ENCODE assay signal across 24 mouse cellular contexts in the genomic region with DNA sequence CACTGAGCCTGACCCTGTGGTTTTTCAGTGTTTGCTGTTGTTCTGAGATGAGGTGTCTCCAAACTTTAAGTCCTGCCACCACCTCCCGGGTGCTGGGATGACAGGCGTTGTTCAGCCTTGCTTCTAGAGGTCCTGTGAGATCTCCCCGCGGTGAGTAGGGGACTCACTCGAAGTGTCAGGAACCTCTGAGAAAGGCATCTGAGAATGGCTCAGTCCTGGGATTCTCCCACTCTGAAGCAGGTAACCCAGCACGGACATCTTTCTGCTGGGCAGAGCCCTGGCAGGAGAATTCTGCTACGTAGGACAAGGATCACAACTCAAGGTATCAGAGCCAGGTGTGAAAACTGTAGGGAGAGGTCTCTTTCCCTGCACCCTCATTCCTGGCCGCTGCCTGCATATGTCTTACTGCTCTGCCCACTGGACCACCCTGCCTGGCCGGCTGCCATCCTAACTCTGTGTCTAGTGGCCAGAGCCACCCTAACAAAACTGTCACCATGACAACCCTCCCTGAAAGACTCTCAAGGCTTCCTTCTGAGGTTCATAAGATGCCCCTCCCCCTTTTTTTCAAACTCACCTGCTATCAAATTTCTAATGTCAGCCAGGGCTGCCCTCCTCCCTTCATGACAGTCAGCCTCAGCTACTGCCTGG.
"Had no signal": no experiment of that assay in that cellular context is flagged by ENCODE, and none has a peak within 500 bp of the region (broad histone marks: within the 10 kb centered on the region; RNA-seq: fewer than 3 reads in every experiment).

No protein-coding gene starts in this region.

- H3K9me3 ChIP-seq: heart, embryonic 13.5 days; heart, embryonic 15.5 days; hindbrain, embryonic 10.5 days; hindbrain, embryonic 12.5 days; kidney, embryonic 15.5 days; limb, embryonic 13.5 days; limb, embryonic 15.5 days; liver, embryonic 12.5 days had no signal

- DNase-seq: gastrocnemius, adult 2 months; gastrocnemius, postnatal 10 days; gastrocnemius, postnatal 25 days; heart, adult 2 months; heart, postnatal 14 days; kidney, adult 11 months; kidney, adult 2 months; kidney, postnatal 14 days; kidney, postnatal 36 days; layer of hippocampus, adult 9-11 months; layer of hippocampus, postnatal 36 days; left cerebral cortex, postnatal 4 days had no signal

- H3K27me3 ChIP-seq: heart, embryonic 15.5 days; hindbrain, embryonic 12.5 days; kidney, embryonic 15.5 days; limb, embryonic 13.5 days; limb, embryonic 15.5 days; liver, embryonic 12.5 days had no signal

- H3K27ac ChIP-seq: gastrocnemius, adult 2 months; heart, adult 2 months; heart, embryonic 13.5 days; heart, embryonic 15.5 days; hindbrain, embryonic 10.5 days; hindbrain, embryonic 12.5 days; hindbrain, embryonic 14.5 days; kidney, embryonic 15.5 days; kidney, postnatal 0 days; limb, embryonic 13.5 days; limb, embryonic 15.5 days; liver, embryonic 12.5 days had no signal

- H3K4me2 ChIP-seq: heart, embryonic 11.5 days; heart, embryonic 13.5 days; heart, embryonic 15.5 days; hindbrain, embryonic 12.5 days; hindbrain, embryonic 14.5 days; kidney, embryonic 15.5 days; limb, embryonic 13.5 days; limb, embryonic 15.5 days; liver, embryonic 12.5 days had no signal

- H3K9ac ChIP-seq: heart, embryonic 13.5 days; heart, embryonic 15.5 days; hindbrain, embryonic 12.5 days; hindbrain, embryonic 14.5 days; kidney, embryonic 15.5 days; limb, embryonic 13.5 days; limb, embryonic 15.5 days; liver, embryonic 12.5 days had no signal

- H3K4me3 ChIP-seq: gastrocnemius, adult 2 months; heart, adult 2 months; heart, embryonic 13.5 days; heart, embryonic 15.5 days; hindbrain, embryonic 10.5 days; hindbrain, embryonic 12.5 days; kidney, embryonic 15.5 days; limb, embryonic 13.5 days; limb, embryonic 15.5 days; liver, embryonic 12.5 days had no signal

- H3K36me3 ChIP-seq: heart, embryonic 13.5 days; heart, embryonic 15.5 days; hindbrain, embryonic 10.5 days; hindbrain, embryonic 12.5 days; kidney, embryonic 15.5 days; limb, embryonic 13.5 days; limb, embryonic 15.5 days; liver, embryonic 12.5 days had no signal

- ATAC-seq: hindbrain, embryonic 16.5 days; liver, embryonic 12.5 days had no signal
